8 mouse cellular contexts compared by ENCODE assay signal in genomic region chr5:149524242-149524858, GRCm38 (mm10). TPM values are rescaled to one million over a fixed set of nuclear protein-coding genes. Genes with fewer than 3 reads are reported as not detected.
A peak's percentile ranks its signal among the peaks of the same experiment; 100 is the strongest.
DNase-seq lines count a peak whose midpoint lies in the region; ATAC-seq and TF ChIP-seq lines count a peak whose summit lies in the region.

No protein-coding gene starts in this region.

- no peak overlapping the region for H3K4me3 ChIP-seq in bone marrow macrophage, adult 2 months (ENCODE audit: insufficient read depth, low read length)
- H3K4me3 ChIP-seq in embryonic fibroblast, embryonic 13.5 days (ENCODE audit: insufficient read depth, low read length), result no peak overlapping the region
- peak overlapping the region; percentile 38 for H3K4me3 ChIP-seq in heart, embryonic 10.5 days
- no peak overlapping the region for H3K4me3 ChIP-seq in kidney, embryonic 14.5 days (ENCODE audit: low read length)
- no peak overlapping the region for H3K4me3 ChIP-seq in limb, embryonic 14.5 days (replicated peaks; ENCODE audit: low read length)
- no peak overlapping the region for H3K4me3 ChIP-seq in myocyte

- no peaks in the 10 kb centered on the region for H3K9me3 ChIP-seq in heart, embryonic 10.5 days
- no peaks in the 10 kb centered on the region for H3K9me3 ChIP-seq in kidney, embryonic 14.5 days (ENCODE audit: control insufficient read depth, low read length)
- H3K9me3 ChIP-seq in limb, embryonic 14.5 days (ENCODE audit: control insufficient read depth, low read length), result no peaks in the 10 kb centered on the region

- no peak overlapping the region for H3ac ChIP-seq in myocyte (ENCODE audit: control insufficient read depth, insufficient read length)

- no peak overlapping the region for H3K27ac ChIP-seq in bone marrow macrophage, adult 2 months (ENCODE audit: insufficient read depth, low read depth, low read length)
- H3K27ac ChIP-seq in embryonic fibroblast, embryonic 13.5 days (ENCODE audit: insufficient read depth, low read length), result peak overlapping the region; percentile 9
- H3K27ac ChIP-seq in heart, embryonic 10.5 days, result peak overlapping the region; percentile 77
- no peak overlapping the region for H3K27ac ChIP-seq in kidney, embryonic 14.5 days (ENCODE audit: low read depth, low read length)
- H3K27ac ChIP-seq in limb, embryonic 14.5 days (replicated peaks; ENCODE audit: low read depth, low read length), result peak overlapping the region; percentile 71

- H3K79me2 ChIP-seq in myocyte (ENCODE audit: control insufficient read depth, insufficient read depth), result no peaks in the 10 kb centered on the region

- H3K9ac ChIP-seq in kidney, embryonic 14.5 days (ENCODE audit: low read depth, low read length), result no peak overlapping the region
- no peak overlapping the region for H3K9ac ChIP-seq in limb, embryonic 14.5 days (ENCODE audit: low read depth, low read length, severe bottlenecking)

- TF ChIP-seq CTCF in bone marrow macrophage, adult 2 months (IDR thresholded peaks at IDR 0.05; ENCODE audit: low read depth, low read length), result peak; percentile 60
- TF ChIP-seq CTCF in embryonic fibroblast, embryonic 13.5 days (IDR thresholded peaks at IDR 0.05; ENCODE audit: borderline replicate concordance, insufficient read depth, low read length), result peak; percentile 81; the same call in 1 of the 2 replicates

- DNase-seq in B cell, adult 2 months, result peak; percentile 74 to 79
- peak; percentile 94 for DNase-seq in heart, embryonic 10.5 days (ENCODE audit: low spot score)
- peak; percentile 87 for DNase-seq in limb, embryonic 14.5 days (ENCODE audit: low spot score)
- peak; percentile 82 for DNase-seq in splenic B cell, adult 2 months (ENCODE audit: low read depth, low spot score)

- peaks cover 18% of the 10 kb centered on the region; the same call in 1 of the 2 replicates for H3K27me3 ChIP-seq in heart, embryonic 10.5 days (ENCODE audit: insufficient read depth, poor library complexity, severe bottlenecking)
- no peaks in the 10 kb centered on the region for H3K27me3 ChIP-seq in kidney, embryonic 14.5 days (ENCODE audit: control insufficient read depth, insufficient read depth, low read length)
- no peaks in the 10 kb centered on the region for H3K27me3 ChIP-seq in limb, embryonic 14.5 days (ENCODE audit: control insufficient read depth, insufficient read depth, low read length)
- H3K27me3 ChIP-seq in myocyte (ENCODE audit: control insufficient read depth, insufficient read depth, insufficient read length), result no peaks in the 10 kb centered on the region
- no peaks in the 10 kb centered on the region for H3K27me3 ChIP-seq in splenic B cell, adult 2 months (ENCODE audit: control insufficient read depth, insufficient read depth, low read length, poor library complexity, severe bottlenecking)

- H3K4me2 ChIP-seq in kidney, embryonic 14.5 days (replicated peaks; ENCODE audit: low read depth, low read length), result 0 out of 2 replicates have a peak overlapping the region, but pooled peaks have one; percentile 13
- H3K4me2 ChIP-seq in limb, embryonic 14.5 days (replicated peaks; ENCODE audit: low read depth, low read length, severe bottlenecking), result peak overlapping the region; percentile 25
- H3K4me2 ChIP-seq in myocyte (ENCODE audit: low read depth), result peak overlapping the region; percentile 65

- H3K4me1 ChIP-seq in bone marrow macrophage, adult 2 months (ENCODE audit: control insufficient read depth, insufficient read depth, low read length), result 0 out of 2 replicates have a peak, but pooled peaks cover 3% of the 10 kb centered on the region
- peaks cover 7% of the 10 kb centered on the region; the same call in 1 of the 2 replicates for H3K4me1 ChIP-seq in embryonic fibroblast, embryonic 13.5 days (ENCODE audit: control insufficient read depth, insufficient read depth, low read length)
- peaks cover 50% of the 10 kb centered on the region for H3K4me1 ChIP-seq in heart, embryonic 10.5 days
- peaks cover 15% of the 10 kb centered on the region for H3K4me1 ChIP-seq in kidney, embryonic 14.5 days (ENCODE audit: control insufficient read depth, insufficient read depth, low read length)
- H3K4me1 ChIP-seq in limb, embryonic 14.5 days (ENCODE audit: control insufficient read depth, insufficient read depth, low read length), result peaks cover 21% of the 10 kb centered on the region

- TF ChIP-seq POLR2A in bone marrow macrophage, adult 2 months (IDR thresholded peaks at IDR 0.05; ENCODE audit: borderline replicate concordance, low read depth, low read length), result no peak
- no peak for TF ChIP-seq POLR2A in embryonic fibroblast, embryonic 13.5 days (IDR thresholded peaks at IDR 0.05; ENCODE audit: low read depth, low read length)
- TF ChIP-seq POLR2A in limb, embryonic 14.5 days (IDR thresholded peaks at IDR 0.05; ENCODE audit: borderline replicate concordance, extremely low read depth, insufficient read depth, insufficient read length), result no peak
- TF ChIP-seq POLR2A in myocyte (IDR thresholded peaks at IDR 0.05; ENCODE audit: insufficient read length, low read depth), result no peak

- no peaks in the 10 kb centered on the region for H3K36me3 ChIP-seq in heart, embryonic 10.5 days
- H3K36me3 ChIP-seq in kidney, embryonic 14.5 days (ENCODE audit: control insufficient read depth, insufficient read depth, low read length), result no peaks in the 10 kb centered on the region
- no peaks in the 10 kb centered on the region for H3K36me3 ChIP-seq in limb, embryonic 14.5 days (ENCODE audit: control insufficient read depth, insufficient read depth, low read length)
- H3K36me3 ChIP-seq in myocyte (ENCODE audit: control insufficient read depth, insufficient read depth), result no peaks in the 10 kb centered on the region
- no peaks in the 10 kb centered on the region for H3K36me3 ChIP-seq in splenic B cell, adult 2 months (ENCODE audit: control insufficient read depth, insufficient read depth, low read length, poor library complexity, severe bottlenecking)

- ATAC-seq in kidney, embryonic 14.5 days (ENCODE audit: low FRiP score, low TSS enrichment), result 0 out of 2 replicates have a peak, but pooled peaks have one; percentile 41
- peak; percentile 76 for ATAC-seq in limb, embryonic 14.5 days (ENCODE audit: low FRiP score, low read depth)

- 20% methylated on average over 16 of the region's 16 CpGs for WGBS in heart, embryonic 10.5 days
- 31% methylated on average over 16 of the region's 16 CpGs for WGBS in kidney, embryonic 14.5 days
- WGBS in limb, embryonic 14.5 days, result 18% methylated on average over 16 of the region's 16 CpGs

TF ChIP-seq in myocyte, 11 proteins besides CTCF, POLR2A, EP300 and RAD21:
- TF ChIP-seq SRF (IDR thresholded peaks at IDR 0.05; ENCODE audit: control insufficient read depth, insufficient read length, low read depth), result no peak
- TF ChIP-seq POLR2AphosphoS2 (IDR thresholded peaks at IDR 0.05; ENCODE audit: insufficient read length, low read depth), result no peak
- TF ChIP-seq MAX (IDR thresholded peaks at IDR 0.05; ENCODE audit: low read depth), result no peak
- TF ChIP-seq CEBPB (IDR thresholded peaks at IDR 0.05; ENCODE audit: insufficient read depth, poor library complexity, severe bottlenecking), result no peak
- no peak for TF ChIP-seq E2F4 (IDR thresholded peaks at IDR 0.05; ENCODE audit: insufficient read depth)
- TF ChIP-seq USF1 (IDR thresholded peaks at IDR 0.05; ENCODE audit: low read depth), result no peak
- no peak for TF ChIP-seq MYOD1 (IDR thresholded peaks at IDR 0.05; ENCODE audit: control insufficient read depth in 1 of 3, insufficient read length in 2 of 3, low read depth in 2 of 3)
- TF ChIP-seq TCF12 (IDR thresholded peaks at IDR 0.05; ENCODE audit: insufficient read depth, poor library complexity, severe bottlenecking), result no peak
- TF ChIP-seq MYOG (IDR thresholded peaks at IDR 0.05; ENCODE audit: control insufficient read depth in 1 of 3, insufficient read depth in 1 of 3, insufficient read length in 2 of 3, low read depth in 2 of 3), result no peak
- TF ChIP-seq TCF3 (IDR thresholded peaks at IDR 0.05; ENCODE audit: insufficient read length, low read depth), result no peak
- TF ChIP-seq REST (IDR thresholded peaks at IDR 0.05; ENCODE audit: insufficient read depth, insufficient read length), result no peak

RNA-seq across cellular contexts. Expression of gene Wdr95, which starts 4.1 kb away (rescaled TPM):
- not detected in 2 replicates for polyA plus RNA-seq in bone marrow macrophage, adult 2 months (2012; ENCODE audit: insufficient read depth, insufficient read length, missing spikeins)
- not detected in 2 replicates for polyA plus RNA-seq in embryonic fibroblast, embryonic 13.5 days (2011; ENCODE audit: insufficient read length, low read depth, missing spikeins)
- not detected in 2 replicates for polyA plus RNA-seq in heart, embryonic 10.5 days (2016; fragmentation: Nextera tagmentation; extraction: Ambion mirVana)
- polyA plus RNA-seq in kidney, embryonic 14.5 days (2014; fragmentation: Nextera tagmentation; extraction: Ambion mirVana), result not detected in 2 replicates
- polyA plus RNA-seq in limb, embryonic 14.5 days (2012; rRNA removed), result 0.18 and 0.41 TPM in 2 replicates
- polyA plus RNA-seq in limb, embryonic 14.5 days (2014; fragmentation: Nextera tagmentation; extraction: Ambion mirVana), result 0.07 and 0.15 TPM in 2 replicates
- polyA plus RNA-seq in myocyte (2012; fragmentation: generic; extraction: Trizol), result 0.07 TPM

Comparison
In these comparisons a context has a peak if more than half of its experiments do, and no peak if none do; other contexts are left out.
1. H3K27ac ChIP-seq: peak in embryonic fibroblast, embryonic 13.5 days (single experiment), heart, embryonic 10.5 days (single experiment) and limb, embryonic 14.5 days (single experiment); none in bone marrow macrophage, adult 2 months (single experiment) and kidney, embryonic 14.5 days (single experiment).
2. H3K4me2 ChIP-seq: peak in every context shown above with its lines; median percentile 65 in myocyte; 25 in limb, embryonic 14.5 days; 13 in kidney, embryonic 14.5 days.
3. Peak in every context shown above with its lines, with median percentiles within 50 percentile points of each other: DNase-seq.